Mouse (Mus musculus) lung, postnatal 0 days (tissue): ENCODE measurements around the gene Tspan2.

Experiments
- CTCF ChIP-seq: IDR thresholded peaks from 2 replicates; pipeline ENCODE4 v1.5.1; 2016; ENCODE audit warnings: antibody characterized with exemption, mild to moderate bottlenecking
- EP300 ChIP-seq: IDR thresholded peaks from 2 replicates; pipeline ENCODE4 v1.6.1; 2016; ENCODE audit warnings: antibody characterized with exemption, mild to moderate bottlenecking, control low read depth

GRCm38 (mm10) chr3:102746174-102746573 lies 11.8 kb downstream of the Tspan2 start:
- TF ChIP-seq CTCF (no peak), EP300 (no peak)
